Mouse (Mus musculus) thymus, adult 2 months (tissue): ENCODE measurements around the gene Sntg2. TPM values are rescaled to one million over a fixed set of nuclear protein-coding genes. Genes with fewer than 3 reads are reported as not detected.

Source experiments
- DNase-seq: peaks from one replicate; pipeline ENCODE4 v3.0.0; 2021
- H3K27ac ChIP-seq: fragments of 200-500 bp; 2 replicates; pipeline ENCODE4 v1.5.1; 2012; ENCODE audit warnings: low read length, control low read depth; ENCODE audit not compliant: control insufficient read depth, insufficient read depth
- H3K27me3 ChIP-seq: fragments of 200-500 bp; 2 replicates; pipeline ENCODE4 v1.6.1; 2012; ENCODE audit warnings: mild to moderate bottlenecking, low read length, moderate library complexity, mixed read lengths; ENCODE audit not compliant: control insufficient read depth, insufficient read depth
- H3K36me3 ChIP-seq: fragments of 200-500 bp; 2 replicates; pipeline ENCODE4 v1.6.1; 2012; ENCODE audit warnings: mild to moderate bottlenecking, low read length, moderate library complexity; ENCODE audit not compliant: control insufficient read depth, insufficient read depth
- H3K4me1 ChIP-seq: fragments of 200-500 bp; replicated peaks from 2 replicates; pipeline ENCODE4 v1.6.1; 2012; ENCODE audit warnings: low read length; ENCODE audit not compliant: control insufficient read depth, insufficient read depth
- H3K4me3 ChIP-seq: fragments of 200-500 bp; 2 replicates; pipeline ENCODE4 v1.5.1; 2012; ENCODE audit warnings: mild to moderate bottlenecking, low read length, control low read depth, moderate library complexity; ENCODE audit not compliant: control insufficient read depth, insufficient read depth
- CTCF ChIP-seq: fragments of 200-500 bp; IDR thresholded peaks from 2 replicates; pipeline ENCODE4 v1.5.1; 2012; ENCODE audit warnings: mild to moderate bottlenecking, control low read depth, low read length, moderate library complexity, borderline replicate concordance; ENCODE audit not compliant: control insufficient read depth, poor library complexity, insufficient read depth; ENCODE audit errors: extremely low read depth
- POLR2A ChIP-seq: fragments of 200-500 bp; IDR thresholded peaks from 2 replicates; pipeline ENCODE4 v1.6.1; 2012; ENCODE audit warnings: mild to moderate bottlenecking, low read length, control low read depth, moderate library complexity; ENCODE audit not compliant: control insufficient read depth, poor library complexity, insufficient read depth; ENCODE audit errors: extremely low read depth
- WGBS: fragments of 180-500 bp; shearing (Covaris S2); methylation state at CpG from one replicate; pipeline ENCODE4 v1.1.7; 2018; 5-methylcytosine and 5-hydroxymethylcytosine counted together
- polyA plus RNA-seq: library from polyadenylated mRNA; depleted of rRNA; stranded (reverse); fragments of >200 nt; gene quantifications from 2 replicates; pipeline ENCODE4 v1.2.3, GENCODE M21; 2012

Gene Sntg2
- polyA plus RNA-seq, 1 experiment: 0.22 TPM

DNA sequence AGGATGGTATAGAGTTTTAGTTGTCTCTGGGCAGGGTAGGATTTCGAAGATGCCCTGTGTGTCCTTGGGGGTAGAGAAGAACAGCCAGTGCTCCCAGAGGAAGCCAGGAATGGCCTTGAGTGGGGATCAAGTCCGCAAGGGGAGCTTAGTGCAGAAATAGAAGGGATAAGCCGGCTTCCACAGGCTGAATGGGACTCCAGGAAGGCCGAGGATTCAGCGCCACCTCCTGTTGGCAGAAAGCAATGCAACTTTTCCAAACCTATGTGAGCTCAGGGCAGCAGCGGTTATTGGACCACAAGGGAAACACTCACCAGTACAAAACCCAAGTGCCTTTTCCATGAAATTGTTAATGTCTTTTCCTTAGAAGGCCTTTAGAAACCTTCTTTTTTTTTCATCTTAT is 3.4 kb downstream of the Sntg2 start:
- no peaks in the 10 kb centered on the region for H3K4me1 ChIP-seq
- no peak for DNase-seq
- H3K27ac ChIP-seq: no peak overlapping the region
- no peak overlapping the region for H3K4me3 ChIP-seq
- TF ChIP-seq POLR2A (no peak), CTCF (no peak)
- WGBS: 16% methylated on average over 6 of the region's 6 CpGs
- no peaks in the 10 kb centered on the region for H3K27me3 ChIP-seq
- no peaks in the 10 kb centered on the region for H3K36me3 ChIP-seq

DNA sequence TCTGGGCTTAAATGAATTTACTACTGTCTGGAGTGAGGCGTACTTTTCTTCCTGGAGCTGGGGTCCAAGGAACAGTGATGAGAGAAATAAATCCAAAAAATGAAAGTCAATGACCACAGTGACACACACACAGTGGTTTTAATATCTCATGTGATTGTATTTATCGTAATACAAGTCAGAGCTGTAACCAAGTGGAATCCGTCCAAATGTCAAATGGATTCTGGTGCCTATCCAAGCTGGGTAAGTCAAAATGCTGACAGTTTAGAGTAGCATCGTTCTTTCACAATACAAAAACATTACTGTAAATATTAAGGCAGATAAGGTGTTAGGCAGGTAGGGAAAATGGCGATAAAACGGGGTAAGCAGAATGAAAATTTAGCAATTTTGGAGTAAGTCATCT is 4.0 kb downstream of the Sntg2 start:
- 88% methylated on average over 6 of the region's 6 CpGs for WGBS
- no peaks in the 10 kb centered on the region for H3K27me3 ChIP-seq
- H3K27ac ChIP-seq: no peak overlapping the region
- H3K36me3 ChIP-seq: no peaks in the 10 kb centered on the region
- no peak for DNase-seq
- H3K4me1 ChIP-seq: no peaks in the 10 kb centered on the region
- no peak overlapping the region for H3K4me3 ChIP-seq
- TF ChIP-seq POLR2A: no peak
- TF ChIP-seq CTCF: no peak

DNA sequence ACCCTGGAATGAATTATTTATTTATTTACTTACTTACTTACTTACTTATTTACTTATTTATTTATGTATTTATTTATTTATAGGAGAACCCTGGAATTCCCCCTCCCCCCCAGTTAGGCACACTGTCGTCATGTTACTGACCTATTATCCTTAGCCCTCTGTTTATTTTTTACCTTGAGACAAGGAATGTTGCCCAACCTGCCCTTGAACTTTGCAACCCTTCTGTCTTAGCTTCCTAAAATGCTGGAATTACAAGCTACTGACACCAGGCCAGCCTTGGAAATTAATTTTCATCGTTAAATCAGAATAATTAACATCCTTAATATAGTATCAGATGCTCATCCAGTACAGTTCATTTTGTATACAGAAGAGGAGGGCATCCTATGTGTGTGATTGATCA is 10.9 kb downstream of the Sntg2 start:
- H3K4me3 ChIP-seq: no peak overlapping the region
- no peaks in the 10 kb centered on the region for H3K4me1 ChIP-seq
- no peak overlapping the region for H3K27ac ChIP-seq
- WGBS: 86% methylated on average over 2 of the region's 2 CpGs
- DNase-seq: no peak
- TF ChIP-seq POLR2A: no peak
- no peak for TF ChIP-seq CTCF
- no peaks in the 10 kb centered on the region for H3K36me3 ChIP-seq
- no peaks in the 10 kb centered on the region for H3K27me3 ChIP-seq

DNA sequence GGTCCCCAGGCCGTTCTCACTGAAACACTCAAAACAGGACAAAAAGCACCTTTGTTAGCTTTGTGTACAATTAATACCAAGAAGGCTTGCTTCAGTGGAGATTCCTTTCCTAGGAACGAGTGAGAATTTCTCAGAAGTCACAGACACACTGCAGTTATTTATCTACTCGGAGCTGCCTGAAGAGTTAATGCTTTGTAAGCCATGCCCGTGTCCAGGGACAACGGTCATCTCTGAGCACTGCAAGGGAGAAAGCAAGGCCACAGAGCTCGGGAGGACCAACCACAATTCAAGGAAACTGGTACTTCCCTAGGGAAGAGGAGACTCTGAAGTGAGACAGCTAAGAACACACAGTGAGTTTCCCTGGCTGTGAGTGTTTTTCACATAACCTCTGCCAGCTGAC is 15.5 kb downstream of the Sntg2 start:
- DNase-seq: no peak
- H3K27me3 ChIP-seq: no peaks in the 10 kb centered on the region
- 59% methylated on average over 6 of the region's 6 CpGs for WGBS

DNA sequence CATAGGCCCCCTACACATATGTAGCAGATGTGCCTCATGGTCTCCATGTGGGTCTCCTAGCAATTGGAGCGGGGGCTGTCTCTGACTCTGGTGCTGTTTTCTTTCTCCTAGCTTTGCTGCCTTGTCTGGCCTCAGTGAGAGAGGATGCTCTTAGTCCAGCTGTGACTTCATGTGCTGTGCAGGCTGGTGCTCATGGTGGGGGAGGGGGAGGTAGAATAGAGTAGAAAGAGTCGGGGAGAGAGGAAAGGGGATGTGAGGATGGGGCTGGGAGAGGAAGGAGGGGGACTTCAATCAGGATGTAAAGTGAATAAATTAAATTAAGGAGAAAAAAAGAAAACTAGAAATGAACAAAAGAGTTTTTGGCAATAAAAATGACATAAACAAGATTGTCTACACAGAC is 20.8 kb downstream of the Sntg2 start:
- Histone ChIP-seq H3K27me3 (no peaks in the 10 kb centered on the region), H3K4me1 (no peaks in the 10 kb centered on the region), H3K36me3 (no peaks in the 10 kb centered on the region), H3K4me3 (no peak overlapping the region), H3K27ac (no peak overlapping the region)
- no peak for DNase-seq
- 59% methylated on average over 2 of the region's 2 CpGs for WGBS
- TF ChIP-seq POLR2A (no peak), CTCF (no peak)

More for the DNA sequence above, 15.5 kb downstream of the Sntg2 start:
- Histone ChIP-seq H3K36me3 (no peaks in the 10 kb centered on the region), H3K27ac (no peak overlapping the region), H3K4me1 (no peaks in the 10 kb centered on the region), H3K4me3 (no peak overlapping the region)
- TF ChIP-seq POLR2A: no peak
- no peak for TF ChIP-seq CTCF

DNA sequence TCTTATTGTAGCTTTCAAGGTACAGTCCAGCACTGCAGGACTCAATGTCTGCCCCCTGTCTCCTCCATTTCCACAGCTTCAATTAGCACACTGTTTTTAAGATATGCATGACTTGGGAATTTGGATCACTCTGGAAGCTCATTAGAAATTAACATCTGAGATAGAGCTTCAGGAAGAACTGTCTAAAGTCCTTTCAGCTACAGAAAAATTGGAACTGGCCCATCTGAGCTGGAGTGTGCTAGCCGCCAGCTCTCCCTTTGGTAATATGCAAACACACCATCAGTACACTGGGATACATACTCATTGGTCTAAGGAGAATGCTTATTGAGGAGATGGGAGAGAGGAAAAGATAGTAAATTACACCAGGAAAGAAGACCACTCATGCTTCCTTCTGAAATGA is 25.1 kb downstream of the Sntg2 start:
- no peak overlapping the region for H3K27ac ChIP-seq
- no peaks in the 10 kb centered on the region for H3K27me3 ChIP-seq
- WGBS: 93% methylated on average over 1 of the region's 1 CpGs
- H3K4me3 ChIP-seq: no peak overlapping the region
- no peaks in the 10 kb centered on the region for H3K4me1 ChIP-seq
- no peak for TF ChIP-seq CTCF
- no peak for TF ChIP-seq POLR2A
- H3K36me3 ChIP-seq: no peaks in the 10 kb centered on the region
- no peak for DNase-seq

DNA sequence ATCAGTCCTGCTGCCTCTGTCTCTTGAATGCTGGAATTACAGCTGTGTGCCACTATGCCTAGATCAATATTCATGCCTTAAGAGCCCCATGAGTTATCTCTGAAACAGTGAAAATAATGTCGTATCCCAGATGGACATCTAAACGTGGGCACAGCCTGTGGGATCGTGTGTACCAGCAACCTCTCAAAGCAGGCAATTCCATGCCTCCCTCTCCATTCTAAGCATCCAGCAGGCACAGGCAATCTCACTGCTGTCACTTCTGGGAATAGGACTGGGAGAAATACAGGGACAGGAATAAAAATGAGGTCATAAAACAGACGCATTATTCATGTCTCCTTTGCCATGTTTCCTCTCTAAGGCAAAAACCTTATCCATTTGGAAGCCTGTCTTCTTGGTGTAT is 25.9 kb downstream of the Sntg2 start:
- TF ChIP-seq POLR2A: no peak
- no peak for TF ChIP-seq CTCF
- no peak overlapping the region for H3K4me3 ChIP-seq
- H3K27me3 ChIP-seq: no peaks in the 10 kb centered on the region
- no peak overlapping the region for H3K27ac ChIP-seq
- H3K4me1 ChIP-seq: no peaks in the 10 kb centered on the region
- no peaks in the 10 kb centered on the region for H3K36me3 ChIP-seq
- WGBS: 92% methylated on average over 4 of the region's 4 CpGs
- DNase-seq: no peak
